Mouse (Mus musculus): Measurements from ENCODE around the gene Pdhb.

Pdhb gene

GRCm38 (mm10) chr14:8186278-8187045 lies 13.6 kb upstream of the Pdhb start:
- DNase-seq, result peak; percentile 17

- no peak for DNase-seq
Measured at GRCm38 (mm10) chr14:8183330-8183729, 10.5 kb upstream of the Pdhb start.

GRCm38 (mm10) chr14:8180371-8181035 lies 7.7 kb upstream of the Pdhb start:
- DNase-seq, result no peak

GRCm38 (mm10) chr14:8176251-8176650 lies 3.4 kb upstream of the Pdhb start:
- peak; percentile 31 for DNase-seq

GRCm38 (mm10) chr14:8174634-8175033 lies 1.8 kb upstream of the Pdhb start:
- no peak for DNase-seq

GRCm38 (mm10) chr14:8173542-8174250 lies 871 bp upstream of the Pdhb start:
- peak; percentile 50 for DNase-seq

GRCm38 (mm10) chr14:8164463-8164862 lies 8.4 kb downstream of the Pdhb start:
- peak; percentile 32 for DNase-seq

GRCm38 (mm10) chr14:8161777-8162176 lies 11.0 kb downstream of the Pdhb start:
- DNase-seq, result peak; percentile 51

GRCm38 (mm10) chr14:8159141-8159540 lies 13.7 kb downstream of the Pdhb start:
- no peak for DNase-seq

GRCm38 (mm10) chr14:8158721-8159120 lies 14.1 kb downstream of the Pdhb start:
- no peak for DNase-seq

- DNase-seq, result no peak
Measured at GRCm38 (mm10) chr14:8156947-8157346, 15.9 kb downstream of the Pdhb start.

GRCm38 (mm10) chr14:8154072-8154471 lies 18.8 kb downstream of the Pdhb start:
- no peak for DNase-seq

- DNase-seq, result no peak
Measured at GRCm38 (mm10) chr14:8151757-8152156, 21.1 kb downstream of the Pdhb start.

- no peak for DNase-seq
Measured at GRCm38 (mm10) chr14:8148842-8149241, 24.0 kb downstream of the Pdhb start.

- DNase-seq, result no peak
Measured at GRCm38 (mm10) chr14:8146611-8147223, 26.1 kb downstream of the Pdhb start.

- no peak for DNase-seq
Measured at GRCm38 (mm10) chr14:8145594-8146558, 26.9 kb downstream of the Pdhb start.

- no peak for DNase-seq
Measured at GRCm38 (mm10) chr14:8141131-8141530, 31.7 kb downstream of the Pdhb start.

- no peak for DNase-seq
Measured at GRCm38 (mm10) chr14:8139724-8140710, 32.8 kb downstream of the Pdhb start.

- no peak for DNase-seq
Measured at GRCm38 (mm10) chr14:8135130-8135529, 37.7 kb downstream of the Pdhb start.

- no peak for DNase-seq
Measured at GRCm38 (mm10) chr14:8134234-8134633, 38.6 kb downstream of the Pdhb start.

GRCm38 (mm10) chr14:8132789-8133188 lies 40.0 kb downstream of the Pdhb start:
- DNase-seq, result no peak
